Mouse (Mus musculus): ENCODE data around the gene Chrne.
A peak's percentile ranks its signal among the peaks of the same experiment; 100 is the strongest.

Chrne gene

DNA sequence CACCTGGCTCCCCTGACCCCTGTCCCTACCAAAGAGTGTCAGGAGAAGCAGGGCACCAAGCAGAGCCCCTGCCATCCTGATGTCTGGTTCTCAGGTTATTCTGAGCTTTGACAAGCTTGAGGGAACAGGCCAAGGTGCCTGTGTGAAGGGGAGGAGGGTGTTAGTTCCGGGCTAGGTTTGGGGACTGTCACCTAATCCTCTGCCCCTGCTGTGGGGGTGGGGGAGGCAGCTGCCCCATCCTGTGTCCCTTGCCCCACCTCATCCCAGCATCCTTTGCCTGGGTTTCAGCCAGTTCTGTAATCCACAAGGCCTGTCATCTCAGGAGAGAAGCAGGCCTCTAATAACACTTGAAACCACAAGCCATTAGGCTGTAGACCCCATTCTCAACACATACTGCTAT, at the start of gene Chrne:
Gene Chrne (minus strand): TSS at position 116 of the 400 bp plus-strand sequence.
- DNase-seq (ENCODE audit: low spot score in 2 of 2), result no peak

DNA sequence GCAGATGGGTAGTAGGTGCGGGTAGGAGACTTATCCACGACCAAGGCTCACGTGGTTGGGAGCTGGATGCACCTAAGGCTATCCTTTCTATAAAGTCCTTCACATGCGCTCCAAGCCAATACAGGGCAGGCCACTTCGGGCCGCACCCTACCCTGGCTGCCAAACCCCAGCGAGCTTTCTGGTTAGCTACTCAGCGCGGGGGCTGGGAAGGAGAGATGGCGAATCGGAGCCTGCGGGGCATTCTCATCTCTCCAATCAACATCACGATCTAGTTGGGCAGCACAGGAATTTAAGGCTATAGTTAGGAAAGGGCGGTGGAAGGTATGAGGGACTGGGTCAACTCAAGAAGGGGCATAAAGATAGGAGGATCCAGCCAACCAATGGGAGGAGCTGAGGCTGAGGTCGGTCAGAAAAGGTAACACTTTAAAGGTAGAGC, 49.3 kb upstream of the Chrne start:
- no peak for DNase-seq (ENCODE audit: low spot score in 2 of 2)

GRCm38 (mm10) chr11:70667271-70668150, 48.5 kb upstream of the Chrne start:
- no peak for DNase-seq (ENCODE audit: low spot score in 2 of 2)

DNA sequence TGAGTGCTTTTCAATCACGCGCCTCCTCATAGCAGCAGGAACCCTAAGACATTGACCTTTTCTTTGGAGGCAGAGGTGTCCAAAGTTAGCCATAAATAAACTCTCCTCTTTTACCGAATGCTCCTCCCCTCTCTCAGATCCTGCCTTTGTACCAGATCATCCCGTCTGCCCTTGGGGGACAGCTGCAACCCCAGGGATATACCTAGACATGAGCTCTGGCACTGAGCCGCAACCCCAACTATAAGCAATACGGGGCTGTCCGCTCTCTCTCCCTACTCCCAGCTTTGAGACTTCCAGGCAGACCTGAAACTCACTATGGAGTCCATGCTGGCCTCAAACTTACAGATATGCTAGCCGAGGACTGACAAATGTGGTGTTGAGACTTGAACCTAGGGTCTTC, 47.7 kb upstream of the Chrne start:
- DNase-seq (ENCODE audit: low spot score in 2 of 2), result no peak

DNA sequence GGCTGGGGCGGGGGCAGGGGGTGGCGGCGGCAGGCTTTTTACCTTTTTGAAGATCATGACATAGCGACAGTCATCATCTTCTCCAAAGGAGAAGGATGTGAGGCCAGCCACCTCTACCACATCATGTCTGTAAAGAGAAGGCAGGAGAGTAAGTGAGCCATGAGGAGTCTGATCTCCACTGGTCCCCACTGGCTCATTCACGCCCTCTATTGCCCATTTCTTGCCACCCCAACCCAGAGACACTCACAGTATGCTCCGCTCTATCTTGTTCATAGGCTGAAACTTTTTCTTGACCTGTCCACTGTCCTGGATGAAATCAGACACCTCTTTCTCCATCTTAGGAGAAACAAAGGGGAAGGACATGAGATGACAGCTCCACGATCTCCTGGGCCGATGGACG, 45.7 kb upstream of the Chrne start:
- no peak for DNase-seq (ENCODE audit: low spot score in 2 of 2)

- DNase-seq (ENCODE audit: low spot score in 2 of 2), result no peak
Observed at GRCm38 (mm10) chr11:70663957-70664356, 44.9 kb upstream of the Chrne start.

DNA sequence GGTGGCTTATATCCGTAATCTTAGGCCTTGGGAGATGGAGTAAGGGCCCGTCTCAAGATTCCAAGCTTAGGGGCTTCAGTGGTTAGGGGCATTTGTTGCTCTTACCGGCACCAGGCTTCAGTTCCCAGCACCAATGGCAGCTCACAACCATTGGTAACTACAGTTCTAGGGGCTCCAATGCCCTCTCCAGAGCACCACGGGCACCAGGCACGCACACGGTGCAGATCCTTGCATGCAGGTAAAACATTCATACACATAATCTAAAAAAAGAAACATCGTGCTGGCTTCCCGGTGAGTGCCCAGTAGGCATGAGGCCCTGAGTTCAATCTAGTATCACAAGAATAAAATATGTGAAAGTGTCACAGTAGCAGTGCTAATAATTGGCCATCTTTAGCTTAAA, 44.1 kb upstream of the Chrne start:
- DNase-seq (ENCODE audit: low spot score in 2 of 2), result no peak

- no peak for DNase-seq (ENCODE audit: low spot score in 2 of 2)
Observed at GRCm38 (mm10) chr11:70660571-70660970, 41.6 kb upstream of the Chrne start.

DNA sequence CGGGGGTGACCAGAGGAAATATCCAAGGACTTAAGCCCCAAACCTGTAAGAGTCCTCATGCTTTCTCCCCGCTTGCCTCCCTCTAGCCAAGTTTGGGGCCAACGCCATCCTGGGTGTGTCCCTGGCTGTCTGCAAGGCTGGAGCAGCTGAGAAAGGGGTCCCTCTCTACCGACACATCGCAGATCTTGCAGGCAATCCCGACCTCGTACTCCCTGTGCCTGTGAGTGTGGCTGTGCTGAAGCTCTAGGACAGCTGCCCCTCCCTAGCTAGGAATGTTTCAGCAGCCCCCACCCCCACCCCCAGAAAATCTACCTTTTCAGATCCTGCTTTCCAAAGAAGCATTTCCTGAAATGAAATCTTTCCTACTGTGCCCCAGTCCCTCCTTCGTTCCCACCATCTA, 39.9 kb upstream of the Chrne start:
- DNase-seq (ENCODE audit: low spot score in 2 of 2), result no peak

- no peak for DNase-seq (ENCODE audit: low spot score in 2 of 2)
Observed at GRCm38 (mm10) chr11:70658521-70658920, 39.5 kb upstream of the Chrne start.

DNA sequence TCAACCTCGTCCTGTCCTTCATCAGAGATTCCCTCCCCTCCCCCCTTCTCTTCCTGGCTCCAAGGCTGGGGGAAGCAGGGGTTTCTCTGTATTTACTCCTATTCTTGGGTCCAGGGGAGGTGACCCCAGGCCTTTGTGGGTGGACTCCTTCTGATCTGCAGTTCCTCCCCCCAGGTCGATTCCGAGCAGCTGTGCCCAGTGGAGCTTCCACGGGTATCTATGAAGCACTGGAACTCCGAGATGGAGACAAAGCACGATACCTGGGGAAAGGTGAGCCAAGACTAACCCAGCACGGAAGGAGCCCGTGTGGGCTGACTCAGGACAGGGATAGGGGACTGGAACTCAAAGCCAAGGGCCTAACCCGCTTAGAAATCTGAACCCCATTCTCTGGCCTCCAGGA, 39.0 kb upstream of the Chrne start:
- DNase-seq (ENCODE audit: low spot score in 2 of 2), result no peak

DNA sequence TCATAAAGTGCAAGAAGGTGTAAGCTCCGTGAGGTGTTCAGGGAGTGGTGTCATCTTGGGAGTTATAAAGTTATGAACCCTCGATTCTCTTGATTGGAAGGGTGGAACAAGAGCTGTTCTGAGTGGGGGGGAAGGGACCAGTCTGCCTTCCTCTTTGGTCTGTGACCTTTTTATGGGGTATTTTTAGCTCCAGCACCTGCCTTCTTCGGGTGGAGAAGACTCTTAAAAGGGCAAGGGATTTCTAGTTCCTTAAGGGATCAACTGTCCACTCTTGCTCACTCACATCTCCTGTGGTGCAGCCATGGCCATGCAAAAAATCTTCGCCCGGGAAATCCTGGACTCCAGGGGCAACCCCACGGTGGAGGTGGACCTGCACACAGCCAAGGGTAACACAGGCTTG, 38.6 kb upstream of the Chrne start:
- DNase-seq (ENCODE audit: low spot score in 2 of 2), result peak in 1 of 2 experiments; percentile 23

- DNase-seq (ENCODE audit: low spot score in 2 of 2), result no peak
Observed at GRCm38 (mm10) chr11:70656964-70657363, 37.9 kb upstream of the Chrne start, which contains the start of gene Eno3. Gene Eno3, plus strand, starts transcription at chr11:70657202.

DNA sequence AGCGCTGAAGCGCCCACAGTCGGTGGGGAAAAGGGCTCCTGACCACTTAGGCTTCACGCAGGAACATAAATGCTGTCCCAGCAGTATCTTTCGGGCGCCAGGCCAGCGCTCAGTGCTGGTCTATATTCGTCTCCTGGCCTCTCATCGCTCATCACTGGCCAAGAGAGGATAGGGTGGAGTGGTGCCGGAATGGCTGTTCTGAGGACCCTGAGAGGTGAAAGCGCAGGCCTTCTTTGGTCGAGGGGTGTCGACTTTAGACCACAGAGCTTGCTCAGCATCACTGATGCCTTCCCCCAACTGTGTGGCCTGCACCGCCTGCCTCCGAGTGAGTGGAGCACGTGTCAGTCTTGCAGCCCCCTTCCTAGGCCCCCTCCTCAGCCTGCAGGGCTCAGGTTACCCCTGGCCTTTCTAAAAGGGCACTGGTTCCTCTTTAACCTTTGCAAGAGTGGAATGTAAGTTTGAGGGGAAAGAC, 37.5 kb upstream of the Chrne start:
- no peak for DNase-seq (ENCODE audit: low spot score in 2 of 2)

DNA sequence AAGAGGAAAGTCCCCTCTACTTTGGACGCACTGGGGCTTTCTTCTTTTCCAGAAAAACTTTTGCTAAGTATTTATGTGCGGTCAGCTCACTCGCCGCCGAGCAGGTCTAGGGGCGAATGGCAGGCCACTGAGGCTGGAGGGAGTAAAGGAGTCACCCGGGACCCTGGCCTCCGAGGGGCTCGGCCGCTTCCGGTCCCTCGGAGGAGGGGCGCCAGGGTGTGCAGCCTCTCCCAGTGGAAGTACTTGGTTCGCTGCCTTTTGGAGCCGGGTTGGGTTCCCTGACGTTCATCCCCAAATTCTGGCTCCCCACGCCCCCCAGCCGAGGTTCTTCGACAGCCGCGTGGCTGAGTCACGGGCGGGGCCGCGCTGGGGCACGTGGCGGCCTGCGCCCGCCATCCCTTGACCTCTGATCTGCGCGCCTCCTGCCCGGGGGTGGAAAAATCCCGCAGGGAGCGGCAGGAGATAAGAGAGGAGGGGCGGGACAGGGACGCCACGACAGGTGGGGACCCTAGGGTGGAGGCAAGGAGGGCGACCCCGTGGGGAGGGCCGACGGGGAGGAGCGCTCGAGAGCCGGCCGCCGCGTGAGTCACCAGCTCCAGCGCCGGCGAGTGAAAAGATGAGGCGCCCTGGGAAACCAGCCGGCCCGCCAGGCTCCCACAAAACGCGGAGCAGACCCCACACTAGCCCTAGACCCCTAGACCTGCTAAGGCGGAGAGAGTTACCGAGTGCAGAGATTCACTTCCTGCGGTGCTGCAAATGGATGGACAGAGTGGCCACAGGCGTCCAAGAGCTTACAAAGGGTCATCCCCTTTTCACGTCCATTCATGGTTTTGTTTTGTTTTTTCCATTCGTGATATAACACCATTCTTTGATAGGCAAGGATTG, 36.8 kb upstream of the Chrne start:
- peak; percentile 63 to 65 for DNase-seq (ENCODE audit: low spot score in 2 of 2)

DNA sequence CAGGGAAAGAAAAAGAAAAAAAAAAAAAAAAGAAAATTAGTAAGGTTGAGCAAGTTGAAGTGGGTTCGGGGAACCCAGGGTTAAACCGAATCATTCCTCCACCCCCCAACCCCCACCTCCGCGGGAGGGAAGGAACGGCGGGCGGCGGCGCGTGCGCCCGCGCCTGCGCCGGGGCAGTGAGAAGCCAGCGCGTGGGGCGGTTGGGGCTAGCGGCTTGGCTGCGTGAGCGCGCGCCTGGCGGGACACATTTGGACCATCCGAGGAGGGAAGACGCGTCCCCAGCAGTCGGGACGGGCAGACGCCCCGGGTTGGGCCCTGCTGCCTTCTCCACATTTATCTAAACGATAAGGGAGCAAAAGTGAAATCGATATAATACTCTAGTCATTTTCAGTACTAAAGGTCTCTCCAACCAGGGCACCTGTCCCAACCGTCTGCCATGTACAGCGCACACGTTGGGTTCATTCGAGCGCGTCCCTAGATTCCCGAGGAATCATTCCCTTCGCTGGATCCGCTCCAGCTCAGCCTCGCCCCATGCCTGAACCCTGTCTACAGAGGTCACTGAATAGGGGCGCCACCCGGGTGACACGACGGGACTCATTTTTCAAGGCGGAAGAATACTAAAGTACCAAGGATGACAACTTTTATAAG, 36.0 kb upstream of the Chrne start:
- DNase-seq (ENCODE audit: low spot score in 2 of 2), result peak; percentile 69 to 72

GRCm38 (mm10) chr11:70654198-70654922, 35.3 kb upstream of the Chrne start, which contains the start of gene Pfn1:
Gene Pfn1, minus strand, starts transcription at chr11:70654644.
- peak; percentile 81 to 85 for DNase-seq (ENCODE audit: low spot score in 2 of 2)

DNA sequence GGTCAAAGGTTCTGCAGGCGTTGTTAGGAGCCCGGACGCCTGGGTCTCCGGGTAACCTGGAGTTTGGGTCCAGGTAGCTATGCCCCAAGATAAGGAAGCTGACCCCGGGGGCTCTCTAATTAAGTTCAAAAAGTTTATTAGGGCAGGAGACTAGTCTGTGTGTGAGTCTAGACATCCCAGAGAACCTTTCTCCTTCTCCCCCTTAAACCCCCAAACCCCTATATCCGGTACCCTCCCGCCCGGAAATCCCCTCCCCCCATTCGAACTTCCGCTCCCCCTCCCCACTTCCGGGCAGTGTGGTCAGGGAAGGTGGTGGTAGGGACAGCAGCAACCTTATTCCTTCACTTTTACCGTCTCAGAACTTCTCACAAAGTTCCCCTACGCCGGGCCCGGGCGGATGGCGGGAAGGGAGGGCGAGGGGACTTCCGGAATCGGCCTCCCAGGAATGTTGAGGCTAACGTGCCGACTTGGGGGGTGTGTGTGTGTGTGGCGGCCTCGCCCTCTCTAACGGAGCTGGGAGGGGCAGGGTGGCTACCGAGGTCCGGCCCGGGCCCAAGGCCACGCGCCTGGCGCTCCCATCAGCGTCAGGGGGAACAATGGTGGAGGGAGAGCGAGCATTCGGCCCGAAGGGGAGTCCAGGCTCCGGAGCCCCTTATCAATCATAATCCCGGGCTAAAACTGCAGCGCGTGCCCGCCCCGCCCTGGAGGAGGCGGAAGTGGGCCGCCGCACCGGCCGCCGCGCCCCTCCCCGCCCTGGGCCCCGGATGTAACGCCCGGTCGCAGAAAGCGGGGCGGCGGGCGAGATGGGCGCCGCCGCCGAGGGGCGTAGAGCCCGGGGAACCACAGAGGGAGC, 34.6 kb upstream of the Chrne start:
- peak; percentile 74 to 78 for DNase-seq (ENCODE audit: low spot score in 2 of 2)

DNA sequence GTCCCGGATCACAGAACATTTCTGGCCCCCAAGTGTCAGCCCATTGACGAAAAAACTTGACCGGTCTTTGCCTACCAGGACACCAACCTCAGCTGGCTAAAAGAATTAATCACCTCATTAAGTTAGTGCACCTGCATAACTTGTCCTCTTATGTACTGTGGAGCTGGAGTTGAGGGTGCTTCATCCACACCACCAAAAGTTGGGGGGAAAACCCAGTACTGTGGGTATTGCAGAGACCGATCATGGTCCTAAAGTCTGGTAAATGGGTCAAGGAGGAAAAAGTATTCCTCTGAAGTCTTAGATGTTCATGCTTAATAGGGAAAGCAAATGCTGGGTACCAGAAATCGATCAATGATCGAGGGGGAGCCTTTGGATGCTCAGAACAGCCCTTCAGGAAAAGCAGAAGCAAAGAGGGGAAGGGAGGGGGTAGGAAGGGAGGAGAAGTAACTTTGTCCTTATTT, 33.9 kb upstream of the Chrne start:
- no peak for DNase-seq (ENCODE audit: low spot score in 2 of 2)
